Mouse (Mus musculus): ENCODE data around the gene Ccdc130.

DNA sequence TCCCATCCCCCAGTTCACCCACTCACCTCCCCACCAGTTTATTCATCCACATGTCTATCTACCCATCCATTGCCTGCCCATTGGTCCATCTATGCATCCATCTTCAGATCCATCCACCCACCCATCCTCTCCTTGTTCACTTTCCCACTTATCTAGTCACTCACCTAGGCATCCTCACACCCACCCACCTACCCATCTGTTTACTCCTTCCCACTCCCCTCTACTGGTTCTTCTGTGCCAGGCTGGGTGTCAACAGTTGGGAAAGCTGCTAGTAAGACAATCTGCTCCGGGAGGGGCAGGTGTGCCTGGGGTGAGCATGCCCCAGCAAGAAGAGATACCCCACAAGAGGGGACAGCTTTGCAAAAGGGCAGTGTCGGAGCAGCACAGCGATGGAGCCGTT, 9.1 kb downstream of the Ccdc130 start:
- TF ChIP-seq CTCF (IDR thresholded peaks at IDR 0.05; ENCODE audit: control insufficient read depth, insufficient read depth, low read length) (no peak), POLR2A (IDR thresholded peaks at IDR 0.05; ENCODE audit: borderline replicate concordance, control insufficient read depth, low read depth, low read length) (no peak)

All from bone marrow, adult 2 months (tissue).